Mouse (Mus musculus): Measurements from ENCODE around the gene Tnnt1.

The Tnnt1 gene

GRCm38 (mm10) chr7:4497271-4497903 lies 18.8 kb downstream of the Tnnt1 start:
- no peak for DNase-seq (ENCODE audit: low read depth, low spot score)

DNA sequence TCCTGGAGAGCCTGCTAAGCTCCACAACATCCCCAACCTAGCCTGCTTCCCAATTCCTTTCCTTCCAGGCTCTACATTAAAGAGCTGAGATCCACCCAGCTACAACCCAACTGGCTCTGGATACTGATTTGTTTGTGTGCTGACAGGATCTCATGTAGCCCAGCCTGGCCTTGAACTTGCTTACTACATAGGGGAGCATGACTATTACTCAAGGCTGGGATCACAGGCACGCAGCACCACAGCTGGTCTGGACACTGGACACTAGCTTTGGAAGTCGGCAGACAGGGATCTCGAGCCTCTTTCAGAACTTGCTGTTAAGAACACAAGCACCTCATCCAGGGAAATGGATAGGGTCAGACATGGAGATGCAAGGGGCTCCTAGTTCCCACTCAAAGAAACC lies 19.7 kb downstream of the Tnnt1 start:
- no peak for DNase-seq (ENCODE audit: low read depth, low spot score)

DNA sequence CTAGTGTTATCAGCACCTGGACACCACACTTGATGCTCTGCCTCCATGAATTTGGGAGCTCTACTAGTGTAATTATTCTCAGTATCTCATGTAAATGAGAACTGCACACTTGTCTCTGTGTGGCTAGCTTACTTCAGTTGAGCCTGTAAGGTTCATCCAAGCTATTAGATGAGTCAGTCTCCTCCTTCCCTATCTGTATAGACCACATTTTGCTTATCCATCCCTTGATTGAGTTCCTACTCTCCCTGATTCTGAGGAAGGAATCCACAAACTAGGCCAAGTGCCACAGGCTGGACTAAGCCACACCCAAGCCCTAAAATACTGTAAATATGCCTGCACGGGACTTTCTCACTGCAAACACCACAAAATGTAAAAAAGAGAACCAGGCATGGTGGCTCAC lies 22.2 kb downstream of the Tnnt1 start:
- no peak for DNase-seq (ENCODE audit: low read depth, low spot score)

DNA sequence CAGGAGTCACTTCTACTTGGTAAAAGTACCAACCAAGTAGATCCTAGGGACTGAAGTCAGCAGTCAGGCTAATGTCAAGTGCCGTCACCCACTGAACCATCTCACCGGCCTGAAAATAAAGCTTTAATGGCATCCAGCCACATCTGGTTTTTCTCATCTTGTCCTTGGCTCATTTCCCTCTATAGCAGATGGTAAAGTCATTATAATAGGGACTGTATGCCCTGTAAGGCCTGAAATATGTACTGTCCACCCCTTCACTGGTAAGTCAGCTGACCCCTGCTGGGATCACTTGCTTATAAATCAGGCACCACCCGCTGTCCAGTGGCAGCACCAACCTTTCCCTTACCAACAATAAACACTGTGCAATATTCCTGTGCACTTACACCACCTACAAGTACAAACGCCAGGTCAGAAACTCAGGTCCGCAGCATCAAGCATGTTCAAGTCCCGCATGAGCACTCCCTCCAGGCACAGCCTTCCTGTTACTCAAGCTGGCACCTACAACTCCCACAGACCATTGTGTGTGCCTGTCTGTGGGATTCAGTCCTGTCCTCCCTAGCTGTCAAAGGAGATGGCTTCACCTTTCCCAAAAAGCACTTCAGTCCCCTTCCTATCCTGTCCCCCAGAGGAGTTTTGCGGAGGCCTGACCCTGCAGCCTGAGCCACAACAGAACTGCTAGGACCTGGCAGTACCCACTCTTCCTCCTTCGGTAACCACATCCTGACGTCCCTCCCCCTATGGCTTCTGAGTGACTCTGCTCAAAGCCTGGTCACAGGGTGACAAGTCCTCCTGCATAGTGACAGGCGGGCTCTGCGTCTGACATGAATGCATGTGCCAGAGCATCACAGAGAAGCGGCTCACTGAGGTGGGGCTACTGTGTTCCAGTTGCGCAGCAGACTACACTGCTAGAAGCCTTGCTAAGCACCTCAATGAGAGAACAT lies 23.6 kb downstream of the Tnnt1 start:
- DNase-seq (ENCODE audit: low read depth, low spot score) = no peak

- DNase-seq (ENCODE audit: low read depth, low spot score) = no peak
Measured at GRCm38 (mm10) chr7:4491308-4491707, 24.9 kb downstream of the Tnnt1 start.

GRCm38 (mm10) chr7:4482281-4482680 lies 33.9 kb downstream of the Tnnt1 start:
- DNase-seq (ENCODE audit: low read depth, low spot score) = no peak

- DNase-seq (ENCODE audit: low read depth, low spot score) = peak; percentile 35
Measured at GRCm38 (mm10) chr7:4479674-4480073, 36.5 kb downstream of the Tnnt1 start.

DNA sequence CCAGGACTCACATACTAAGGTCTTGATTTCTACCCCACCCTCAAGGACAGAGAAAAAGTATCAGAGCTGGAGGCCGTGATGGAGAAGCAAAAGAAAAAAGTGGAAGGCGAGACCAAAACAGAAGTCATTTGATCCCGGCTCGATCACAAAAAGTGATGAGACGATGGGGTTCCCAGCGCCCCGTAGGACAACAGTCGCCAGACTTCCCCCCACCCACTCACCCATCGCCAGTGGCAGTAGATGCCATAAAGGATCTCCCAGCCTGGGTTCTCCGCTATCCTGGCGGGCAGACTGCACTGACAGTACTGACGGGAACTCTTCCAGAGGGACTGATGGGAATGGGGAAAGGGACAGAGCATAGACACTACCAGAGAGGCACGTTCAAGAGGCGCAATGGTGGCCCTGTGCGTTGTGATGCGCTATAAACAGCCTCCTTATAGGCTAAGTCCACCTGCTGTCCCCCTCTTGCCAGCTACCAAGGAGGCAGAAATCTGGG lies 37.3 kb downstream of the Tnnt1 start:
- no peak for DNase-seq (ENCODE audit: low read depth, low spot score)

DNA sequence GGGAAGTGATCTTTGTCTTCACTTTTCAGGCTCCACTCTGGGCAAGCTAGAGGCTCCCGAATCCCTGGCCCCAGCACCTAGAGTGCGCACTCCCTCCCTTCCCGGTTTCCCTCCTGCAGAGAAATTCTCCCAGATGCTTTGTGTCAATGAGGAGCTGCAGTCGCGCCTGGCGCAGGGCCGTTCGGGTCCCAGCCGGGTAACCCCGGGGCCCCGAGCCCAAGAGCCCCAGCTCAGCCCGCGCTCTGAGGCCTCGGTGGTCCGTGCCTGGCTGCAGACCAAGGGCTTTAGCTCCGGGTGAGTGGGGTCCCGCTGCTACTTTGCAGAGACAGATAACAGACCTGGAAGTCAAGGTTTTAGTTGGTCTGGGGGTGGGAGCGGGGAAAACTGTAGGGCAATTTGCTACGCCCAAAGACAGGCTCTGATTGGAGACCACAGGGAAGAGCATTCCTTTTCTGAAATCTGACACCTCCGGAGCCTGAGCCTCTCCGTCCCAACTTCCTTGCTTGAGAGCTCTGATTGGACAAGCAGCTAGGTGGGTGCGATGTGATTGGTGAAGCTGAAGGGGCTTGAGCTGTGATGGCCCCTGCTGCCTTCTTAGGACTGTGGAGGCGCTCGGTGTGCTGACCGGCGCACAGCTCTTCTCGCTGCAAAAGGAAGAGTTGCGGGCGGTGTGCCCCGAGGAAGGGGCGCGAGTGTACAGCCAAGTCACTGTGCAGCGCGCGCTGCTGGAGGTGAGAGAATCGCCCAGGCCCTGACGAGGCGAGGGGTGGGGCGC lies 38.0 kb downstream of the Tnnt1 start:
- peak; percentile 50 for DNase-seq (ENCODE audit: low read depth, low spot score)

DNA sequence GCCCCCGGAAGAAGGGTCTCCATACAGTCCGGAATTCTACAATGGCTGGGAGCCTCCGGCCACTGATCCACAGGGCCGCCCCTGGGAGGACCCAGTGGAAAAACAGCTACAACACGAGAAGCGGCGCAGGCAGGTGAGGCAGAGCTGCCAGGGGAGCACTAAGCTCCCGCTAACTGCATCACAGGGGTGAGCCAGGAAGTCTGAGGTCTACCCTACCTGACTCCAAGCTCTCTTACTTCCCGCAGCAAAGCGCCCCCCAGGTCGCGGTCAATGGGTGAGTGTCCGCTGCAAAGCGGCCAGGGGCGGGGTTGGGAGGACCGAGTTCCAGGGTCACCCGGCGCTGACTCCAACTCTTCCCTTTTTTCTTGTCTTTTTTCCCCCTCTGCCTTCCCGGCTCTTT lies 42.2 kb downstream of the Tnnt1 start:
- DNase-seq (ENCODE audit: low read depth, low spot score) = no peak

DNA sequence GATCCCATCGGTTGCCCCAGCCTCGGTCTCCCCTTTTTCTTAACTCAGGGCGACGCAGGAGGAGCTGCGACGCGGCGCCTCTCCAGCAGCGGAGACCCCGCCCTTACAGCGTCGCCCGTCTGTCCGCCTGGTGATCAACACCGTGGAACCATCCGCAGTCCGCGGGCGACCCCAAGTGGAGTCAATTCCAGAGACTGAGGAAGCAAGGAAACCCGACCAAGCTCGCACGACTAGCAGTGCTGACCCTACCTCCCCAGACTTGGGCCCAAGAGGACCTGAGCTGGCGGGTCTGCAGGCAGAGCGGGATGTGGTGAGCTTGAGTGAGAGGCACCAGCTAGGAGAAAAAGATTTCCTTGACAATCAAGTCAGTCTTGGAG lies 45.0 kb downstream of the Tnnt1 start:
- peak; percentile 58 for DNase-seq (ENCODE audit: low read depth, low spot score)

DNA sequence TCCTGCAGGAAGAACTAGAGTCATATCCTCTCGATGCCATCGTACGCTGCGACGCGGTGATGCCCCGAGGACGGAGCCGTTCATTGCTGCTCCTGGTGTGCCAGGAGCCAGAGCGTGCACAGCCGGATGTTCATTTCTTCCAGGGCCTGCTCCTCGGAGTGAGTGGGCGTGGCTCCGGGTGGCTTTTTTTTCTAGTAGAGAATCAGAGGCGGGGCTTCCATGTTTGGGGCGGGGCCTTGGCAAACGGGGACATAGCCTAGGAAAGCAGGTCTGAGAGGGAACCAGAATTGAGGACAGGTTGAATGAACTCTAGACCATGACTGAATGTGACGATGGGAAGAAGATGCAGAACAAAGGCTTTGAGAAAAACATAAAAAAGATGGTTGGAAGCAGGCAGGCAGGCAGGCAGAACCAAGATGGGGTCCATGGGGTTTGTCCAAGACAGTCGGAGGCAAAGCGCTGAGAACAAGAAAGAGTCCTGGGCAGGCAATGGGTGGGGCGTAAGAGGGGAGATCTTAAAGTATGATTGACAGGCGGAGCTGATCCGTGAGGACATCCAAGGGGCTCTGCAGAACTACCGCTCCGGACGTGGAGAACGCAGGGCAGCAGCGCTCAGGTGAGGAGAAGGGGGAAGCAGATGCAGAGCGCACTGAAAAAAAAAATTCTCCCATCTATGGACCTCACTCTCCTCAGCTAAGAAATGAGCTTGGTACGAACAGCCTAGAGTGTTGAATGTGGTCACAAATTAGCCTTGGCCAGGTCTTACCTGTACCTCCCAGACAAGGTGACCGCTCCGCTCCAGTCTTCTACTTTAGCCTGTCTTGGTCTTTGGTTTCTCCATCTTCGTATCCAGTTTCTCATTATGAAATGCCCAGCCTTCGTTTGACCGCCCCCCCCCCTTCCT lies 45.7 kb downstream of the Tnnt1 start:
- peak; percentile 36 for DNase-seq (ENCODE audit: low read depth, low spot score)

DNA sequence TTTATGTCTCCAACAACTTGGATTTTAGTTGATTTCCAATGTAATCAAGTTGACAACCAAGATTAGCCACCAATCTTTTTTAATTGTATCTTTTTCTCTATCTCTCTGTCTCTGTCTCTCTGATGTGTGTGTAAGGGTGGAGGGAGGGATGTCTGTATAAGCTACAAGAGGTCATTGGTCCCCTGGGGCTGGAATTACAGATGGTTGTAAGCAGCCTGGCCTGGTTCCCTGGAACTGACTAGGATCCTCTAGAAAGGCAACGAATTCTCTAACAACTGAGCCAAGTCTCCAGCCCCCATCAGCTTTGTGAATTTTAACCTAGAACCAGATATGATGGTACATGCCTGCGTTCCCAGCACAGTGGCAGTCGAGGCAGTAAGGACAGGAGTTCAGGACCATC lies 48.4 kb downstream of the Tnnt1 start:
- no peak for DNase-seq (ENCODE audit: low read depth, low spot score)

DNA sequence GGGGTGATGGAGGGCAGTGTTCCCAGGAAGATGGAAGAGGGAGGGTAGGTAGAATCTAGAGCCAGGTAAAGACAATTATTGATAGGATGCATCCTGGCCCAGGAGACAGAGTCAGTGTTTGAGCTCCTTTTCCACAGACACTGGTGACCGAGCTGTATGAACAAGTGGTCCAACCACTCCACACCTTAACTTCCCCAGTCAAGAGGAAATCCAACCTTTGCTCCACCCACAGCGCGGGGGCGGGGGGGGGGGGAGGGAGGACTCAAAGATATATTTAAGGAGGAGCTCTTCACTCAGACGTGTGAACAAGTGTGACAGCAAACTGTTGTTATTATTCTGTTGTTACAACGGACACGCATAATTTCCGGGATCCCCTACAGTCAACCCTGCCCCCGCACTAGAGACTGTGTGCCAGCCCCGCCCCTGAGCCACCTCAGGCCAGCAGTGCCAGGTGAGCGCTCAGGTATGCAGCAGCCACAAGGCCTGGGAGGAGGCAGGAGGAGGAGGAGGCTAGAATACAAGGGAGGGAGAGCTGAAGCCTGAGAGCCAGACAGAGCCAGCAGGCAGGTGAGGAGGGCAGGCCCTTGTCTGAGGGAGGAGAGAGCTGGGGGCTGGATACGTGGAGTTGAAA lies 51.9 kb downstream of the Tnnt1 start:
- no peak for DNase-seq (ENCODE audit: low read depth, low spot score)

- DNase-seq (ENCODE audit: low read depth, low spot score) = no peak
Measured at GRCm38 (mm10) chr7:4460576-4461434, 55.4 kb downstream of the Tnnt1 start, which contains the start of gene Eps8l1. Gene Eps8l1, plus strand, starts transcription at chr7:4460674.
